Mouse (Mus musculus) CH12.LX (cell line): ENCODE results near the gene Alk. TPM values are rescaled to one million over a fixed set of nuclear protein-coding genes. Genes with fewer than 3 reads are reported as not detected.

ENCODE experiments used
- DNase-seq: peaks from one replicate; pipeline ENCODE4 v3.0.0-alpha.2; 2013; ENCODE audit errors: extremely low read depth
- H3K27ac ChIP-seq: 2 replicates; pipeline ENCODE4 v1.5.1; 2012; ENCODE audit warnings: low read depth, mild to moderate bottlenecking, control low read depth, moderate library complexity; ENCODE audit not compliant: insufficient read depth
- H3K27me3 ChIP-seq: replicated peaks from 2 replicates; pipeline ENCODE3; 2012; ENCODE audit warnings: inconsistent platforms
- H3K36me3 ChIP-seq, 2 experiments: replicated peaks in 1 of 2; 2 replicates each; pipeline versions ENCODE3 to v1.6.1; 2012; ENCODE audit warnings: inconsistent platforms in 1 of 2, low read length in 1 of 2, mild to moderate bottlenecking in 1 of 2, mixed read lengths in 1 of 2, moderate library complexity in 1 of 2; ENCODE audit not compliant: control insufficient read depth in 1 of 2, insufficient read depth in 1 of 2
- H3K4me1 ChIP-seq, 2 experiments: 2 replicates each; pipeline ENCODE4 v1.6.1; 2012; ENCODE audit warnings: inconsistent platforms in 1 of 2, moderate library complexity in 1 of 2; ENCODE audit not compliant: insufficient read depth in 2 of 2, control insufficient read depth in 1 of 2
- H3K4me2 ChIP-seq: 2 replicates; pipeline ENCODE4 v1.6.1; 2012; ENCODE audit warnings: low read depth, mild to moderate bottlenecking, control low read depth; ENCODE audit not compliant: poor library complexity, insufficient read depth, severe bottlenecking
- H3K4me3 ChIP-seq, 3 experiments: fragments of 150-350 bp in 1 of 3; sonication (generic) in 1 of 3; replicated peaks in 1 of 3; 2 replicates each; pipeline versions ENCODE3 to v1.5.1; 2011 to 2012; ENCODE audit warnings: low read depth in 2 of 3, low read length in 2 of 3, mild to moderate bottlenecking in 2 of 3, moderate library complexity in 2 of 3, control low read depth in 1 of 3, improper control_type of control experiment in 1 of 3, inconsistent platforms in 1 of 3, mixed read lengths in 1 of 3; ENCODE audit not compliant: poor library complexity in 1 of 3
- H3K79me2 ChIP-seq: replicated peaks from 2 replicates; pipeline ENCODE4 v1.6.1; 2012; ENCODE audit warnings: mild to moderate bottlenecking, moderate library complexity; ENCODE audit not compliant: control insufficient read depth, poor library complexity, insufficient read depth, severe bottlenecking; ENCODE audit errors: extremely low read depth
- H3K9ac ChIP-seq: 2 replicates; pipeline ENCODE4 v1.6.1; 2012; ENCODE audit warnings: low read depth, mild to moderate bottlenecking, control low read depth, moderate library complexity; ENCODE audit not compliant: insufficient read depth
- H3K9me3 ChIP-seq: replicated peaks from 2 replicates; pipeline ENCODE3; 2012; ENCODE audit warnings: low read length, inconsistent platforms, mixed read lengths
- CHD1 ChIP-seq: IDR thresholded peaks from 2 replicates; pipeline ENCODE4 v1.6.1; 2012; ENCODE audit warnings: low read depth, low read length, improper control_type of control experiment, inconsistent platforms
- CTCF ChIP-seq, 2 experiments: IDR thresholded peaks in 1 of 2; conservative IDR thresholded peaks in 1 of 2; 2 replicates each; pipeline ENCODE4 v1.5.1; 2011 to 2012; ENCODE audit warnings: low read depth in 2 of 2, low read length in 2 of 2, improper control_type of control experiment in 1 of 2, inconsistent platforms in 1 of 2, mild to moderate bottlenecking in 1 of 2, moderate library complexity in 1 of 2
- E2F4 ChIP-seq: IDR thresholded peaks from 2 replicates; pipeline ENCODE4 v1.6.1; 2011; ENCODE audit warnings: low read depth, low read length, improper control_type of control experiment; ENCODE audit not compliant: insufficient replicate concordance
- ELF1 ChIP-seq: IDR thresholded peaks from 2 replicates; pipeline ENCODE4 v1.6.1; 2014; ENCODE audit warnings: low read depth, mild to moderate bottlenecking, inconsistent platforms, low read length, improper control_type of control experiment
- ETS1 ChIP-seq: conservative IDR thresholded peaks from 2 replicates; pipeline ENCODE4 v1.6.1; 2012; ENCODE audit warnings: low read depth, mild to moderate bottlenecking, inconsistent platforms, low read length, improper control_type of control experiment, moderate library complexity
- HCFC1 ChIP-seq: IDR thresholded peaks from 2 replicates; pipeline ENCODE4 v1.6.1; 2012; ENCODE audit warnings: low read depth, mild to moderate bottlenecking, inconsistent platforms, low read length, improper control_type of control experiment
- JUN ChIP-seq: IDR thresholded peaks from 2 replicates; pipeline ENCODE4 v1.6.1; 2011; ENCODE audit warnings: low read depth, mild to moderate bottlenecking, low read length, improper control_type of control experiment, moderate library complexity; ENCODE audit not compliant: insufficient read depth
- JUND ChIP-seq: conservative IDR thresholded peaks from 2 replicates; pipeline ENCODE4 v1.6.1; 2011; ENCODE audit warnings: low read depth, low read length, improper control_type of control experiment
- KAT2A ChIP-seq: IDR thresholded peaks from 2 replicates; pipeline ENCODE4 v1.6.1; 2012; ENCODE audit warnings: low read length, improper control_type of control experiment, inconsistent platforms; ENCODE audit not compliant: insufficient replicate concordance
- MAFK ChIP-seq: IDR thresholded peaks from 2 replicates; pipeline ENCODE4 v1.6.1; 2011; ENCODE audit warnings: low read length, improper control_type of control experiment; ENCODE audit not compliant: insufficient replicate concordance
- MAX ChIP-seq: IDR thresholded peaks from 2 replicates; pipeline ENCODE4 v1.6.1; 2011; ENCODE audit warnings: low read length, improper control_type of control experiment
- NELFE ChIP-seq: IDR thresholded peaks from 2 replicates; pipeline ENCODE4 v1.6.1; 2011; ENCODE audit warnings: low read depth, low read length, improper control_type of control experiment
- NRF1 ChIP-seq: IDR thresholded peaks from 2 replicates; pipeline ENCODE4 v1.6.1; 2014; ENCODE audit warnings: low read depth, mild to moderate bottlenecking, inconsistent platforms, low read length, improper control_type of control experiment, moderate library complexity
- PAX5 ChIP-seq: IDR thresholded peaks from 2 replicates; pipeline ENCODE4 v1.6.1; 2012; ENCODE audit warnings: low read length, inconsistent platforms, mixed read lengths
- RAD21 ChIP-seq: IDR thresholded peaks from 2 replicates; pipeline ENCODE4 v1.6.1; 2011; ENCODE audit warnings: low read depth, mild to moderate bottlenecking, low read length, improper control_type of control experiment, moderate library complexity
- RCOR1 ChIP-seq: conservative IDR thresholded peaks from 2 replicates; pipeline ENCODE4 v1.6.1; 2012; ENCODE audit warnings: low read depth, mild to moderate bottlenecking, inconsistent platforms, low read length, improper control_type of control experiment
- SIN3A ChIP-seq: IDR thresholded peaks from 2 replicates; pipeline ENCODE4 v1.6.1; 2012; ENCODE audit warnings: low read length, improper control_type of control experiment, inconsistent platforms
- TCF12 ChIP-seq: IDR thresholded peaks from 2 replicates; pipeline ENCODE4 v1.6.1; 2014; ENCODE audit warnings: low read depth, mild to moderate bottlenecking, inconsistent platforms, low read length, improper control_type of control experiment
- ZKSCAN1 ChIP-seq: IDR thresholded peaks from 2 replicates; pipeline ENCODE4 v1.6.1; 2012; ENCODE audit warnings: low read depth, inconsistent platforms, low read length, improper control_type of control experiment, borderline replicate concordance
- ZNF384 ChIP-seq: IDR thresholded peaks from 2 replicates; pipeline ENCODE4 v1.6.1; 2012; ENCODE audit warnings: low read depth, low read length, improper control_type of control experiment, inconsistent platforms
- dilution Hi-C: fragments of 300-500 bp; cut with MboI; formaldehyde crosslinking; loops from 2 replicates; pipeline ENCODE4 v1.14.3; 2020; ENCODE audit warnings: low sequenced_read_pairs; ENCODE audit not compliant: extremely low pct_unique_long_range_greater_than_20kb, extremely low pct_ligation_motif_present
- in situ Hi-C: fragments of 300-500 bp; cut with MboI; formaldehyde crosslinking; loops from 3 replicates; pipeline ENCODE4 v1.14.3; 2019; ENCODE audit warnings: low sequenced_read_pairs, low pct_ligation_motif_present, low pct_unique_long_range_greater_than_20kb, mixed read lengths
- polyA plus RNA-seq: library from polyadenylated mRNA; unstranded; fragments of >175 nt; gene quantifications from 2 replicates; pipeline ENCODE4 v1.2.1, GENCODE M21; 2012; ENCODE audit warnings: low read depth; ENCODE audit not compliant: insufficient read length
- total RNA-seq, 2 experiments: library from RNA; depleted of rRNA; stranded (reverse); fragments of 300-350 nt in 1 of 2; fragments of >200 nt in 1 of 2; gene quantifications; 2 replicates each; pipeline ENCODE4 v1.2.3; 2012 to 2014

Gene Alk
- total and polyA plus RNA-seq, 3 experiments = 0.38 to 0.63 (median 0.44) TPM

DNA sequence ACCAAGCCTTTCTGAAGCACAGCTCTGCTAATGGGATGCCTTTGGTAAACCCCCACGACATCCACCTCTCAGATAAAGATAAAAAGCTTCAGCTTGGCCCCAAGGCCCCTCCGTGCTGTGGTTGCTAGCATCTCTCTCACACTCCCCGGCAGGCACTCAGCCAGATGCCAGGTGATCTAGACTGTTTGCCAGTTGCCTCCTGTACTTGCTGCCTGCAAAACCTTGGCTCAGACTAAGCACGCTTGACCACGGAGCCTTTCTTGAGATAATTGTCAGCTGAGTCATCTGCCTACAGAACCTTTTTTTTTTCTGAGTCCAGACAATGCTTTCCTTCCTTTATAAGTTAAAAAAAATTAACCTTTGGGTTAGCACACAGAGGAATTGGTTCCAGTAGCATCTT lies 486.1 kb downstream of the Alk start:
- H3K4me2 ChIP-seq = no peak overlapping the region
- dilution Hi-C loops (no loop called here), in situ Hi-C loops (no loop called here)
- TF ChIP-seq ZNF384 = 0 out of 2 replicates have a peak, but pooled peaks have one; percentile 28
- no peak for TF ChIP-seq MAX
- TF ChIP-seq E2F4 = no peak
- no peak for TF ChIP-seq HCFC1
- H3K9me3 ChIP-seq = no peaks in the 10 kb centered on the region
- no peaks in the 10 kb centered on the region for H3K36me3 ChIP-seq
- no peaks in the 10 kb centered on the region for H3K27me3 ChIP-seq
- DNase-seq = no peak
- H3K4me1 ChIP-seq = peaks cover 0 to 21% of the 10 kb centered on the region in 2 experiments; a peak in 2 of 4 replicates
- no peak overlapping the region for H3K27ac ChIP-seq
- no peak overlapping the region for H3K4me3 ChIP-seq
- no peaks in the 10 kb centered on the region for H3K79me2 ChIP-seq
- no peak overlapping the region for H3K9ac ChIP-seq

- dilution Hi-C loops = no loop called here
- no peak overlapping the region for H3K9ac ChIP-seq
- DNase-seq = no peak
- peaks cover 0 to 19% of the 10 kb centered on the region in 2 experiments; a peak in 2 of 4 replicates for H3K4me1 ChIP-seq
- no peaks in the 10 kb centered on the region for H3K9me3 ChIP-seq
- in situ Hi-C loops = no loop called here
- no peak overlapping the region for H3K4me3 ChIP-seq
- no peak overlapping the region for H3K27ac ChIP-seq
- no peaks in the 10 kb centered on the region for H3K79me2 ChIP-seq
- no peak overlapping the region for H3K4me2 ChIP-seq
- TF ChIP-seq ZKSCAN1 = no peak
- no peak for TF ChIP-seq NELFE
- TF ChIP-seq RCOR1 = no peak
- no peak for TF ChIP-seq JUND
- no peak for TF ChIP-seq ELF1
- TF ChIP-seq PAX5 = no peak
- no peak for TF ChIP-seq MAFK
- TF ChIP-seq ETS1 = no peak
- TF ChIP-seq KAT2A = no peak
- no peak for TF ChIP-seq JUN
- TF ChIP-seq TCF12 = no peak
- no peak for TF ChIP-seq RAD21
- no peak for TF ChIP-seq ZNF384
- no peak for TF ChIP-seq NRF1
- TF ChIP-seq CHD1 = no peak
- TF ChIP-seq CTCF (conservative IDR thresholded peaks at IDR 0.05 in 1 of 2, IDR thresholded peaks at IDR 0.05 in 1 of 2; ENCODE audit: low read depth in 2 of 2, low read length in 2 of 2) = no peak
- no peak for TF ChIP-seq SIN3A
- H3K36me3 ChIP-seq = no peaks in the 10 kb centered on the region
- no peaks in the 10 kb centered on the region for H3K27me3 ChIP-seq
These were observed 489.0 kb downstream of the Alk start for GRCm38 (mm10) chr17:72115271-72115944.
